In the genomic region with DNA sequence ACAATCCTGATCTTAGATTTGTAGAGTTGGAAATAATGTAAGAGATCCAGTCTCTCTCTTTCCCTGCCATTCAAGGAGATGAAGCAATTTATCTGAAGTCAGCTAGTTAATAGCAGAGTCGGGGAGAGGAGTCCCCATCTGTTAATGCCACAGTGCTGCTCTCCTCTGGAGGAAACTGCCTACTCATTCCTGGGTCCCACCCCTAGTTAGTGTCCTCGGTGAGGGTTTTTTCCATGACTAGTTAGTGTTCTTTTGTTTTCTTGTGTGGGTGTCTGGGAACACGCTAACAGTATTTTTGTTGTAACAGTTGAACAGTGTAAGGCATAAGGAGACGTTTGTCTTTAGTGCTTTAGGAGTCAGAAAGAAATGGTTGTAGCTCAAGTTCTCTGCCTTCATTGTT, we compare ENCODE assay signal across 21 mouse cellular contexts. TPM values are rescaled to one million over a fixed set of nuclear protein-coding genes. Genes with fewer than 3 reads are reported as not detected.
A peak's percentile ranks its signal among the peaks of the same experiment; 100 is the strongest.
DNase-seq lines count a peak whose midpoint lies in the region; ATAC-seq and TF ChIP-seq lines count a peak whose summit lies in the region.
"Had no signal": no experiment of that assay in that cellular context is flagged by ENCODE, and none has a peak within 500 bp of the region (broad histone marks: within the 10 kb centered on the region; RNA-seq: fewer than 3 reads in every experiment).

No protein-coding gene starts in this region.

- peak overlapping the region; percentile 20; the same call in 1 of the 2 replicates for H3K27ac ChIP-seq in left cerebral cortex, adult 2 months
- H3K27ac ChIP-seq: limb, embryonic 13.5 days; liver, embryonic 14.5 days; neural tube, embryonic 12.5 days had no signal

- ATAC-seq in megakaryocyte progenitor cell, adult 5-6 weeks (replicated peaks; ENCODE audit: poor library complexity), result peak; percentile 75
- ATAC-seq: activated CD4-positive, CD25-positive, alpha-beta regulatory T cell, adult 4 months; forebrain, embryonic 16.5 days; inflammation-experienced regulatory T-cells, adult 6 months; Patski had no signal

- peak; percentile 74 for DNase-seq in heart, adult 11 months
- no peak for DNase-seq in heart, adult 18-20 months
- DNase-seq in left cerebral cortex, adult 2 months (ENCODE audit: extremely low spot score in 1 of 2, low spot score in 2 of 2), result no peak
- DNase-seq in left cerebral cortex, postnatal 36 days (ENCODE audit: low spot score in 2 of 2), result no peak
- peak; percentile 81 for DNase-seq in brain, adult 2 months (ENCODE audit: low read depth, low spot score)
- DNase-seq in thymus, adult 18-20 months, result no peak
- DNase-seq in urinary bladder, postnatal 25 days (ENCODE audit: low spot score), result no peak
- DNase-seq: adrenal gland, postnatal 14 days; B cell, adult 2 months; cerebellum, adult 9-10 months; embryo, embryonic 11 days; gastrocnemius, postnatal 10 days had no signal

- TF ChIP-seq CTCF in left cerebral cortex, adult 2 months (IDR thresholded peaks at IDR 0.05), result no peak

- intact Hi-C loops in left cerebral cortex, adult 2 months (cut with DNase I), result loop anchor here (5.0 kb wide), 2 partner anchors 36 to 39 kb away; a partner anchor contains a TSS
- intact Hi-C loops in left cerebral cortex, postnatal 36 days (cut with DNase I), result loop anchor here (5.0 kb wide), 2 partner anchors 34 to 36 kb away; a partner anchor contains a TSS

- H3K4me3 ChIP-seq in left cerebral cortex, adult 2 months, result no peak overlapping the region
- H3K4me3 ChIP-seq: erythroblast, embryonic 14.5 days; limb, embryonic 13.5 days; neural tube, embryonic 12.5 days had no signal

RNA-seq across cellular contexts. Expression of a gene that starts 38.4 kb away (rescaled TPM):
- total RNA-seq in heart, adult 18-20 months (2021), result 10 to 100 TPM; 29.2 to 30.6 TPM
- 10 to 100 TPM; 58.8 to 59.5 TPM for total RNA-seq in left cerebral cortex, adult 2 months (2021)
- total RNA-seq in left cerebral cortex, postnatal 36 days (2021), result 10 to 100 TPM; 67.4 to 86.4 TPM
- total RNA-seq in megakaryocyte progenitor cell, adult 5-6 weeks (2015), result 5.5 and 5.8 TPM in 2 replicates
- total RNA-seq in megakaryocyte progenitor cell, adult 5-6 weeks (2017), result 3.5 and 5.5 TPM in 2 replicates

Comparison
In these comparisons a context has a peak if more than half of its experiments do, and no peak if none do; other contexts are left out.
1. DNase-seq: peak in heart, adult 11 months (single experiment) and brain, adult 2 months (single experiment); none in heart, adult 18-20 months (0 of 2), left cerebral cortex, adult 2 months (0 of 2), left cerebral cortex, postnatal 36 days (0 of 2), thymus, adult 18-20 months (0 of 2) and urinary bladder, postnatal 25 days (single experiment).
2. RNA of a gene that starts 38.4 kb away (total RNA-seq): 67.4 to 86.4 TPM in left cerebral cortex, postnatal 36 days, 58.8 to 59.5 TPM in left cerebral cortex, adult 2 months and 29.2 to 30.6 TPM in heart, adult 18-20 months; 3.5 to 5.8 TPM in megakaryocyte progenitor cell, adult 5-6 weeks; every median in the first group is over 4 times any median in the second.